Mouse (Mus musculus) left cerebral cortex, postnatal 25 days (tissue): Measurements from ENCODE around the gene Lrit2. TPM values are rescaled to one million over a fixed set of nuclear protein-coding genes. Genes with fewer than 3 reads are reported as not detected.

Experiments
- DNase-seq, 2 experiments: peaks; one replicate each; pipeline ENCODE4 v3.0.0; 2022; ENCODE audit warnings: low spot score in 2 of 2, mixed read lengths in 1 of 2
- intact Hi-C: fragments of 180-260 bp; cut with DNase I; formaldehyde crosslinking; loops from one replicate; pipeline ENCODE4 v1.15.1; 2025
- total RNA-seq, 2 experiments: library from RNA; stranded (reverse); gene quantifications; 2 replicates each; pipeline ENCODE4 v1.2.3; 2021

Gene Lrit2
- total RNA-seq, 2 experiments from 2014 or later, result not detected

DNA sequence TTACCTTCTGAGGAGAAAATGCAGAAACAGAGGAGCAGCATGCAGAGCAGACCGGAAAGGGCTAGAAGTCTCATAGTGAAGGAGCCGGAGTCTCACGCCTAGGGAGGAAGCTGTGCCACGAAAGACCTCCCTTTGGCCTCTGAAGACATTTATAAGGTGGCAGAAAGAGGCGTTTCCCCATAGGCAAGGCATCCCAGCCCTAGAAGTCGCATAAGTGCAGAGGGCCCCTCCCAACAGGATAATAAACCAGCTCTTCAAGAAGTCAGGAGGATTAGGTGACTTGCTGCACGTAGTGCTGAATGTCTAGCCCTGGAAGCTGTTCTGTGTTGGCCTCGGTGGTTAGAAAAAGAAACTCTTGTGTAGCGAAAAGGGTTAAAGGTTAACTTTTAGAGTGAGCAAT is 42.2 kb downstream of the Lrit2 start:
- no peak for DNase-seq
- intact Hi-C loops, result no loop called here

GRCm38 (mm10) chr14:37110456-37110855 is 42.7 kb downstream of the Lrit2 start:
- intact Hi-C loops, result no loop called here
- no peak for DNase-seq

GRCm38 (mm10) chr14:37111371-37111770 is 43.6 kb downstream of the Lrit2 start:
- no peak for DNase-seq
- intact Hi-C loops, result no loop called here

GRCm38 (mm10) chr14:37112931-37113330 is 45.2 kb downstream of the Lrit2 start:
- intact Hi-C loops, result no loop called here
- DNase-seq, result no peak

DNA sequence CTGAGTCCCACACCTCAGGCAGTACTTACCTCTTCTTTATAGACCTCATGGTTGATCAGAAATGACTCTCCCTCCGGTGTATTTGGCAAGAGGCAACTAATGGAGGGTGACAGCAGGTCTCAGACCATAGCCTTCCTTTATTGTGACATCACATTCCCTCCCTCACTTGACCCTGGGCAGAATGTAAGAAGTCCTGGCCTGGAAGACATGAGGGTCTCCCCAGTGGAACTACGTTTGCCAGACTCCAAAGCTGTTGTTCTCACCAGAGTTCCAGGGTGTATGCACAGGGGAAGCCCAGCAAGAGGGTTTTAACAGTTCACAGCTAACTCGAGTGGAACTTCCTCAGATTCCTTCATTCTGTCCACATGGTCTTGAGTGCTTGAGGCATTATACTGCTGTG is 46.2 kb downstream of the Lrit2 start, which contains the start of gene 2610528A11Rik:
Gene 2610528A11Rik (minus strand): TSS at position 101 of the 400 bp plus-strand sequence.
- intact Hi-C loops, result no loop called here
- DNase-seq, result no peak

- no peak for DNase-seq
- intact Hi-C loops, result no loop called here
Measured at GRCm38 (mm10) chr14:37119233-37119632, 51.5 kb downstream of the Lrit2 start.

Other genes with a start within 250 kb of the Lrit2 start
- gene Ccser2, start 99.2 kb upstream of the Lrit2 start, total RNA-seq, result 10 to 100 TPM; 80.7 to 84.2 TPM
- gene Rgr, start 19.0 kb upstream of the Lrit2 start, total RNA-seq, result not detected
- gene Lrit1, start 13.1 kb upstream of the Lrit2 start, total RNA-seq, result not detected
- 10 to 100 TPM; 11.5 to 11.9 TPM for gene Cdhr1, start 30.4 kb downstream of the Lrit2 start, total RNA-seq
- gene 2610528A11Rik, start 46.1 kb downstream of the Lrit2 start, total RNA-seq, result not detected
- gene Ghitm, start 67.3 kb downstream of the Lrit2 start, total RNA-seq, result 100 to 1,000 TPM; 409 to 411 TPM